Mouse (Mus musculus): Measurements from ENCODE around the gene Zfp93. TPM values are rescaled to one million over a fixed set of nuclear protein-coding genes. Genes with fewer than 3 reads are reported as not detected.

Zfp93 gene
- total RNA-seq, 1 experiment from 2014 or later = 0.47 TPM

GRCm38 (mm10) chr7:24288512-24288911, 18.3 kb downstream of the Zfp93 start:
- ATAC-seq (ENCODE audit: extremely low read depth, insufficient number of reproducible peaks, low FRiP score, poor library complexity, severe bottlenecking) = no peak

- ATAC-seq (ENCODE audit: extremely low read depth, insufficient number of reproducible peaks, low FRiP score, poor library complexity, severe bottlenecking) = no peak
Measured at GRCm38 (mm10) chr7:24290106-24290693, 20.0 kb downstream of the Zfp93 start.

DNA sequence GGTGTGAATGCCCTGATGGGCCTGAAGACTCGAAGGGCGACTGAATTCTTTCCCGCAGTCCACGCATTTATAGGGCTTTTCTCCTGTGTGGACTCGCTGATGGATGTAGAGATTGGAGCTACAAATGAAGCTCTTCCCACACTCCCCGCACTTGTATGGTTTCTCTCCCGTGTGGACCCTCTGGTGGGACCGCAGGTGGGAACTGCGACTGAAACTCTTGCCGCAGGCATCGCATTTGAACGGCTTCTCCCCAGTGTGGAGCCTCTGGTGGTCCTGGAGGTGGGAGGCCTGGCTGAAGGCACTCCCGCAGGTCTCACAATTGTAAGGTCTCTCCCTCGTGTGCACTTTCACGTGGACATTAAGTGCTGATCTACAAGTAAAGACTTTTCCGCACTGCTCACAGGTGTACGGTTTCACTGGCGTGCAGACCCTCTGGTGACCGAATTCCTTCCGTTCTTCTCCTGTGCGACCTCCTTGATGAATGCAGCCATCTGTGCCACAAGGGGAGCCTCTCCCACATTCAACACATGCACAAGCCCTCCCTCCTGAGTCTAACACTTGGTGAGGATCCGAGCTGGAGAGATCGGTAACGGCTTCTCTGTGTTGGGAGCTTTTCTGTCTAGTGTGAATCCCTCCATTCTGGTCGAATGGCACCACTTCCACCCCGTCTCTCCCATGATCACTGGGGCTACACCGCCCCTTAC, 21.3 kb downstream of the Zfp93 start:
- ATAC-seq (ENCODE audit: extremely low read depth, insufficient number of reproducible peaks, low FRiP score, poor library complexity, severe bottlenecking) = no peak

DNA sequence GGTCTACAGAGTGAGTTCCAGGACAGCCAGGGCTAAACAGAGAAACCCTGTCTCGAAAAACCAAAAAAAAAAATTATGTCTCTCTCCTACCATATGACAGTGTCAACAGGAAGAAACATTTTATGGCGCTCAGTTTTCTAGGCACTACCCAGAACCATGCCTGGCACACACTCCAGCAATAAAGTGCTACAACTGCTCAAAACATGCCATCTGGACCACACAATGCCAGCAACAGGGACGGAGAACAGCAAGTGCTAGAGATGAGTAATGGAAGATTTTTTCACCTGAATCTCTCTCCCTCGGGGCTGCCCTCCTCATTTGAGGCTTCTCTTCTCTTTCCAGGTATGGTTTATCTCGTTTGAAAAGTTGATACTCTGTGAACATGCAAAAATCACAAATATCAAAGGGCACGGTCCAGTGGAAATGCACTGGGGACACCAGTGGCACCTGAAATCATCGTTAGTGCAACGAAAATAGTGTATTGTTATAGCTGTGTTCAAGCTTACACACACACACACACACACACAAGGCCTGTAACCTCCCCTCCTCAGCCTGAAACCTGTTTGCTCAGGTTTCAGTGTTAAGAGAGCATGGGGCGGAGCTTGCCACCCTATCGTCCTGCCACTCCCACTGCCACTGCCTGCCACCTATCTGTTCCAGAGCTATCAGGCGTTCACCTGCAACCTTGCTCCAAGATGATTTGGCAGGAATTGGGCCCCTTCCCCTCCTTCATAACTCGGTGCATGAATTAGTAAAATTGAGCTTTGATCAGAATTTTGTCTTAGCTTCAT, 23.0 kb downstream of the Zfp93 start:
- ATAC-seq (ENCODE audit: extremely low read depth, insufficient number of reproducible peaks, low FRiP score, poor library complexity, severe bottlenecking) = no peak

DNA sequence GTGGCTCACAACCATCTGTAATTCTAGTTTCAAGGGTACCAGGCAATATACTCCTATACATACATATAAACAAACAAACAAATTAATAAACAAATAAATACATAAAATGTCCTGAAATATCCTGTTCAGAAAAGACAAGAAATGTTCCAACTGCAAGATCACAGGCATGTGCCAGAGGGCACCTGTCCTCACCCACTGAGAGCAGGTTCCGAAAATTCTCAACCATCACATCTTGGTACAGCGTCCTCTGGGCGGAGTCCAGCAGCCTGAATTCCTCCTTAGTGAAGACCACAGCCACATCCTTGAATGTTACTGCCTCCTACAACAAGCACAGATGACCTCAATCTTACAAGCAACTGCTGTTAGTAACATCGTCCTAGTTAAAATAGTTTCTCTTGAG, 24.5 kb downstream of the Zfp93 start:
- no peak for ATAC-seq (ENCODE audit: extremely low read depth, insufficient number of reproducible peaks, low FRiP score, poor library complexity, severe bottlenecking)

GRCm38 (mm10) chr7:24295376-24295775, 25.2 kb downstream of the Zfp93 start:
- ATAC-seq (ENCODE audit: extremely low read depth, insufficient number of reproducible peaks, low FRiP score, poor library complexity, severe bottlenecking) = no peak

GRCm38 (mm10) chr7:24296386-24296785, 26.2 kb downstream of the Zfp93 start:
- ATAC-seq (ENCODE audit: extremely low read depth, insufficient number of reproducible peaks, low FRiP score, poor library complexity, severe bottlenecking) = no peak

DNA sequence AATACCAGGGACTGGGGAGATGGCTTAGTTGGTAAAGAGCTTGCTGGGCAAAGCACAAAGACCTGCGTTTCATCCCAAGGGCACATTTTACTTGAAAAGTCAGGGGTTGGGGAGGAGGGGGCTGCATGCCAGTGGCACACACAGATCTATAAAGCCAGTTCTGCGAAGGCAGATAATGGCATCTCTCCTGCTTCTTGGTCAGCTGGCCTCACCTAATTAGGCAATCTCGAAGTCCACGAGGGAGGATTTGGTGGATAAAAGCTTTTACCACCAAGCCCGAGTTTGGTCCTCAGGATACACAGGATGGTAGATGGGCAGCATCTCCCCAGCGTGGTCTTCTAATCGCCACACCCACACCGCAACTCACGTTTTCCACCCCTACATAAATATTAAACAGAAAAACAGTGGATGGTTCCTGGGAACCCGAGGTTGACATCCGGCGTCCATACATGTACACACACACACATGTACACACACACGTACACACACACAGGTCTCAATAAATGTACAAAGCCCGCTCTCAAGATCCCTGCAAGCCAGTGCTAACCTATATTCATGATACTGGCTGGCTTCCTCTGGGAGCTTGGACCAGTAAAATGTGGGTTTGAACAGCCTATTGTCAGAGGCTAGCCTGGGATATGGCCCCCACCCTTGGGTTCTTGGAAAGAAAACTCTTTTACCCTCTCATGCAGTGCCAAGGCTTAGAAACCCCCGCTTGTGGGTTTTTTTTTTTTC, 27.3 kb downstream of the Zfp93 start:
- ATAC-seq (ENCODE audit: extremely low read depth, insufficient number of reproducible peaks, low FRiP score, poor library complexity, severe bottlenecking) = no peak

- ATAC-seq (ENCODE audit: extremely low read depth, insufficient number of reproducible peaks, low FRiP score, poor library complexity, severe bottlenecking) = no peak
Measured at GRCm38 (mm10) chr7:24298635-24298972, 28.4 kb downstream of the Zfp93 start.

GRCm38 (mm10) chr7:24298973-24299708, 28.9 kb downstream of the Zfp93 start:
- ATAC-seq (ENCODE audit: extremely low read depth, insufficient number of reproducible peaks, low FRiP score, poor library complexity, severe bottlenecking) = peak; percentile 82

DNA sequence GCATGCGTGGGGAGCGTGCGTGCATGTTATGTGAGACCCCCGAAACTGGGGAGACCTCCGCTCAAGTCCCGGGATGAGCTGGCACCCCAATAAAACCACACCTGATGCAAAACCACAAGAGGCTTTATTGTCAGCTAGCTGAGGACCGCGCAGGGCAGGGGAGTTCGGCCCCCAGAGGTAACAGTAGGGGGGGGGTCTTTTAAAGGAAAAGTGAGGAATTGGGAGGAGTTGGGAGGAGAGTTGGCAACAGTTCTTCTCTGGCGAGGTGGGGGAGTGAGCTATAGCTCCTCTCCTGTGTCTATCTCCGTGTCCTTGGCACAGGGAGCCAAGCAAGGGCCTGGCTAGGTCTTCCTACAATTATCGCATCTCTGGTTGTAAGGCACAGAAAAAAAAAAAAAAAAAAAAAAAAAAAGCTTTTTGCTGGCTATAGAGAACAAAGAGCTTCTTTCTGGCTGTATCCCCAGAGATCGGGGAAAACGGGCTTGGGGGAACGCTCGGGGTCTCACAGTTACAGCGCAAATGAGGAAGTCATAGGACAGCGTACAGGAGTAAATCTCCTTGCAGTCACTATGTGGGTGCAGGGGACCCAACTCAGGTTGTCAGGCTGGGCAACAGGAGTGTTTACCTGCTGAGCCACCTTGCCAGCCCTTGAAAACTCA, 29.7 kb downstream of the Zfp93 start:
- no peak for ATAC-seq (ENCODE audit: extremely low read depth, insufficient number of reproducible peaks, low FRiP score, poor library complexity, severe bottlenecking)

DNA sequence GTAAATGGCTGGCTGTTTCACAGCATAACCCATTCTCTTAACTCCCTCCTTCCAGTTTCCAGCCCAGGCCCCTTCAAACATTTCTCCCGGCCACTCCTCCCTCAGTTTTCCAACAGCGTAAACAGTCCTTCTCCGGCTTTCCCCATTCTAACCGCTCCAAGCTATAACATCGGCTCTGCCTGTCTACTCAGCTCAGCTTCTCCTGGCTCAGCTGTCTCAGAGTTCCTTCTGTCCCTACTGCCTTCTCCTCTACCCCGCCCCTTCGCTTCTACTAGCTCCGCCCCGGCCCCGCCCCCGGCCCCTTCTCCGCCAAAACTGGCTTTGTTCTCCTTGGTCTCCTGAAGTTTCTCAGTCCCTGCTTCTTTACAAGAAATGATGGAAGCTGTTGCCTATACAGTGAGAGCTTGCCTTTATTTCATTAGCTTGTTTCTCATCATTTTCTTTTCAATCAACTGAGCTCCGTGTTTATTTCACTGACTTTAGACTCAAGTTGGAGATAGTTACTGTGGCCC, 30.6 kb downstream of the Zfp93 start, which contains the start of gene Zfp61:
Zfp61 (minus strand) TSS at position 462 of the 512 bp plus-strand sequence.
- no peak for ATAC-seq (ENCODE audit: extremely low read depth, insufficient number of reproducible peaks, low FRiP score, poor library complexity, severe bottlenecking)

DNA sequence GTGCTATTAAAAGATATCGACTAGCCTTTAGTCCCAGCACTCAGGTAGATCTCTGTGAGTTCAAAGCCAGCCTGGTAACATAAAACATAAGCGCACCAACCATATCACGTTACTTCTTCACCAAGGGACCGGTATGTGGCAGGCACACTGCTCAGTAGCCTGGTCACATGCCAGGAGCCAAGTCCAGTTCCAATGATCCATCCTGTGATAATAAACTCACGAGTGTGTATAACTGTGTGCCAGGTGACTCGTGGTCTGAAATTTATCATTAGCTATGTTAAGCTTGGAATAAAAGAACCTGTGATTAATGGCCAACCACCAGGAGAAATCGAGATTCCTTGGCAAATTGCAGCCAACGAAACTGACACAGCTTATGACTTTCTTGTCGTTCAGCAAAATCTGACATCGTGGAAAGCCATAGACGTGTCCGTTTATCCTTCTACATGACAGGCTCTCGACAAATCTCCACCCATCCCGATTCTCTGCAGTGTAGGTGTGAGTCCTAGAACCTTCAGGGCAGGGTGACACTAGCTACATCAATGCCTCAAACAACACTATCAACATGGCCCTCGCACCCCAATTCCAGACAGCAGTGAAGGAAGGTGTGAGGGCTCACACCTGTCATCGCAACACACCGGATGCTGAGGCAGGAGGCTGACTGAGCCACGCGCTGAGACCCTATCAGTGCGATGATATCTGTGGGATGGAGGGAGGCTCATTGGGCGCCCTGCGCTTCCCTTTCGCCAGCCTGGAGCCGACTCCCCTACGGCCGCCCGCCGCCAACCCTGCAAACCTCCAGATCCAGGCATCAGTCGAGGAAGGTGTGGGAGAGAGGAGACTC, 45.7 kb downstream of the Zfp93 start:
- ATAC-seq (ENCODE audit: extremely low read depth, insufficient number of reproducible peaks, low FRiP score, poor library complexity, severe bottlenecking) = no peak

- peak; percentile 75 for ATAC-seq (ENCODE audit: extremely low read depth, insufficient number of reproducible peaks, low FRiP score, poor library complexity, severe bottlenecking)
Measured at GRCm38 (mm10) chr7:24316567-24317092, 46.4 kb downstream of the Zfp93 start, which contains the start of gene Zfp94. Zfp94 (minus strand) TSS chr7:24316666.

DNA sequence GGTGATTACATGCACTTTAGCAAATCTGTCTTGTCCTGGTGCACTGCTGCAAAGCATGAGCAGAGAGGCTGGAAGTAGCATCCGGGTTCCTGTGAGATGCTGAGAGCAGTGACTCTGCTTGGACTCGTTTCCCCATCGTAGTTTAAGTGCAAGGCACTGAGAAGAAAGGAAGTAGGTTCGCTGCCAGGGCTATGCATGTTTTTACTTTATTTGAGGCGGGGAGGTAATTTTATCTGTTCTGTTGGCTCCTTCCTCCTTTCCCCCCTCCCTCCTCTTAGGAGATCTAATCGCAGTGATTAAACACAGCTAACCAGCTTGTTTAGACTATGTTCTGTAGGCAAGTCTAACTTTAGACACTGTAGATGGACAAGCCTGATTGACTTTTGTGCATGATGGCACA, 48.7 kb downstream of the Zfp93 start:
- ATAC-seq (ENCODE audit: extremely low read depth, insufficient number of reproducible peaks, low FRiP score, poor library complexity, severe bottlenecking) = no peak

DNA sequence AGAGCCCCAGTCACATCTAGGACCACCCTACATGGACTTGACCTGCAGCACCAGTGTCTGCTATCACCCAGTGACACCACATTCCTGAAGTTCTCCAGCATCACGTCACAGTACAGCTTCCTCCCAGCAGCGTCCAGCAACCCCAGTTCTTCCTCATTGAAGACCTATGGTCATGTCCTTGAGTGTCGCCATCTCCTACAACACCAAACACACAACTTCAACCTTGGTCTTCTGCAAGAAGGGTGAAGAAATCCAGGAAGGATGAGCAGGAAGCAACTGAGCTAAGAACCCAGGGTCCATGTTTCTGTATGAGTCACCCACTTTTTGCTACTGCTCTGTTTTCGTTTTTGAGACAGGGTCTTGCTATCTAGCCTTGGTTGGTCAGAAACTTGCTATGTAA, 52.4 kb downstream of the Zfp93 start:
- ATAC-seq (ENCODE audit: extremely low read depth, insufficient number of reproducible peaks, low FRiP score, poor library complexity, severe bottlenecking) = no peak

- no peak for ATAC-seq (ENCODE audit: extremely low read depth, insufficient number of reproducible peaks, low FRiP score, poor library complexity, severe bottlenecking)
Measured at GRCm38 (mm10) chr7:24325197-24325596, 55.0 kb downstream of the Zfp93 start.

Data from neutrophil, adult 5-6 weeks (primary cell).